Mouse (Mus musculus): ENCODE data around the gene 0610010K14Rik. TPM values are rescaled to one million over a fixed set of nuclear protein-coding genes. Genes with fewer than 3 reads are reported as not detected.

0610010K14Rik gene
- total RNA-seq (2014; rRNA removed; ENCODE audit: low replicate concordance) (47.7 and 60.5 TPM in 2 replicates), polyA plus RNA-seq (2015; fragmentation: Nextera tagmentation; extraction: Ambion mirVana) (96.5 and 102 TPM in 2 replicates)

- TF ChIP-seq CTCF (IDR thresholded peaks at IDR 0.05; ENCODE audit: low read depth) (peak; percentile 53), EP300 (IDR thresholded peaks at IDR 0.05; ENCODE audit: low read depth) (no peak)
- ATAC-seq (ENCODE audit: insufficient read depth, low read depth), result peak; percentile 91
- H3K4me2 ChIP-seq (ENCODE audit: low read depth, low read length), result peak within 1 kb of the TSS; percentile 90
- DNase-seq (ENCODE audit: low spot score), result peak; percentile 95
- no peaks in the 10 kb centered on the region for H3K9me3 ChIP-seq (replicated peaks; ENCODE audit: control insufficient read depth, low read length)
- H3K9ac ChIP-seq (replicated peaks; ENCODE audit: low read depth, low read length), result peak within 1 kb of the TSS; percentile 88
- WGBS, result under 1% methylated on average over 69 of the region's 70 CpGs
- H3K27ac ChIP-seq (ENCODE audit: low read depth), result peak within 1 kb of the TSS; percentile 94
- no peaks in the 10 kb centered on the region for H3K27me3 ChIP-seq (ENCODE audit: control insufficient read depth, insufficient read depth, low read length)
- H3K4me3 ChIP-seq (ENCODE audit: low read depth, low read length), result peak within 1 kb of the TSS; percentile 72
- H3K36me3 ChIP-seq (replicated peaks; ENCODE audit: control insufficient read depth, insufficient read depth, low read length), result peaks cover 7% of the 10 kb centered on the region; the same call in 1 of the 2 replicates
- peaks cover 32% of the 10 kb centered on the region for H3K4me1 ChIP-seq (ENCODE audit: control insufficient read depth, insufficient read depth)
Observed at GRCm38 (mm10) chr11:70237457-70238167, at the start of gene 0610010K14Rik. Gene 0610010K14Rik, minus strand, starts transcription at chr11:70237914.

GRCm38 (mm10) chr11:70285686-70286085, 48.0 kb upstream of the 0610010K14Rik start:
- Histone ChIP-seq H3K36me3 (replicated peaks; ENCODE audit: control insufficient read depth, insufficient read depth, low read length) (no peaks in the 10 kb centered on the region), H3K27ac (ENCODE audit: low read depth) (no peak overlapping the region), H3K9ac (replicated peaks; ENCODE audit: low read depth, low read length) (no peak overlapping the region), H3K4me1 (ENCODE audit: control insufficient read depth, insufficient read depth) (no peaks in the 10 kb centered on the region), H3K4me3 (ENCODE audit: low read depth, low read length) (no peak overlapping the region), H3K27me3 (ENCODE audit: control insufficient read depth, insufficient read depth, low read length) (no peaks in the 10 kb centered on the region), H3K9me3 (replicated peaks; ENCODE audit: control insufficient read depth, low read length) (no peaks in the 10 kb centered on the region), H3K4me2 (ENCODE audit: low read depth, low read length) (no peak overlapping the region)
- no peak for TF ChIP-seq CTCF (IDR thresholded peaks at IDR 0.05; ENCODE audit: low read depth)
- TF ChIP-seq EP300 (IDR thresholded peaks at IDR 0.05; ENCODE audit: low read depth), result no peak
- 55% methylated on average over 5 of the region's 5 CpGs for WGBS
- no peak for ATAC-seq (ENCODE audit: insufficient read depth, low read depth)
- DNase-seq (ENCODE audit: low spot score), result no peak

- H3K4me3 ChIP-seq (ENCODE audit: low read depth, low read length), result no peak overlapping the region
- H3K4me1 ChIP-seq (ENCODE audit: control insufficient read depth, insufficient read depth), result no peaks in the 10 kb centered on the region
- no peak for TF ChIP-seq CTCF (IDR thresholded peaks at IDR 0.05; ENCODE audit: low read depth)
- TF ChIP-seq EP300 (IDR thresholded peaks at IDR 0.05; ENCODE audit: low read depth), result no peak
- H3K9me3 ChIP-seq (replicated peaks; ENCODE audit: control insufficient read depth, low read length), result no peaks in the 10 kb centered on the region
- no peak overlapping the region for H3K4me2 ChIP-seq (ENCODE audit: low read depth, low read length)
- ATAC-seq (ENCODE audit: insufficient read depth, low read depth), result no peak
- 59% methylated on average over 3 of the region's 3 CpGs for WGBS
- H3K27ac ChIP-seq (ENCODE audit: low read depth), result no peak overlapping the region
- DNase-seq (ENCODE audit: low spot score), result no peak
- H3K36me3 ChIP-seq (replicated peaks; ENCODE audit: control insufficient read depth, insufficient read depth, low read length), result no peaks in the 10 kb centered on the region
- H3K9ac ChIP-seq (replicated peaks; ENCODE audit: low read depth, low read length), result no peak overlapping the region
- H3K27me3 ChIP-seq (ENCODE audit: control insufficient read depth, insufficient read depth, low read length), result no peaks in the 10 kb centered on the region
Observed at GRCm38 (mm10) chr11:70284757-70285156, 47.0 kb upstream of the 0610010K14Rik start.

GRCm38 (mm10) chr11:70283666-70284065, 46.0 kb upstream of the 0610010K14Rik start:
- no peak for ATAC-seq (ENCODE audit: insufficient read depth, low read depth)

GRCm38 (mm10) chr11:70280441-70280840, 42.7 kb upstream of the 0610010K14Rik start:
- TF ChIP-seq EP300 (IDR thresholded peaks at IDR 0.05; ENCODE audit: low read depth), result no peak
- TF ChIP-seq CTCF (IDR thresholded peaks at IDR 0.05; ENCODE audit: low read depth), result no peak
- no peak overlapping the region for H3K27ac ChIP-seq (ENCODE audit: low read depth)
- H3K4me2 ChIP-seq (ENCODE audit: low read depth, low read length), result no peak overlapping the region
- no peaks in the 10 kb centered on the region for H3K36me3 ChIP-seq (replicated peaks; ENCODE audit: control insufficient read depth, insufficient read depth, low read length)
- peak; percentile 53 for DNase-seq (ENCODE audit: low spot score)
- 51% methylated on average over 3 of the region's 3 CpGs for WGBS
- H3K27me3 ChIP-seq (ENCODE audit: control insufficient read depth, insufficient read depth, low read length), result no peaks in the 10 kb centered on the region
- no peak overlapping the region for H3K9ac ChIP-seq (replicated peaks; ENCODE audit: low read depth, low read length)
- no peaks in the 10 kb centered on the region for H3K9me3 ChIP-seq (replicated peaks; ENCODE audit: control insufficient read depth, low read length)
- no peak for ATAC-seq (ENCODE audit: insufficient read depth, low read depth)
- no peaks in the 10 kb centered on the region for H3K4me1 ChIP-seq (ENCODE audit: control insufficient read depth, insufficient read depth)
- no peak overlapping the region for H3K4me3 ChIP-seq (ENCODE audit: low read depth, low read length)

More at GRCm38 (mm10) chr11:70283666-70284065, 46.0 kb upstream of the 0610010K14Rik start:
- Histone ChIP-seq H3K4me2 (ENCODE audit: low read depth, low read length) (no peak overlapping the region), H3K4me1 (ENCODE audit: control insufficient read depth, insufficient read depth) (no peaks in the 10 kb centered on the region), H3K4me3 (ENCODE audit: low read depth, low read length) (no peak overlapping the region), H3K27me3 (ENCODE audit: control insufficient read depth, insufficient read depth, low read length) (no peaks in the 10 kb centered on the region), H3K9ac (replicated peaks; ENCODE audit: low read depth, low read length) (no peak overlapping the region), H3K9me3 (replicated peaks; ENCODE audit: control insufficient read depth, low read length) (no peaks in the 10 kb centered on the region), H3K27ac (ENCODE audit: low read depth) (no peak overlapping the region), H3K36me3 (replicated peaks; ENCODE audit: control insufficient read depth, insufficient read depth, low read length) (no peaks in the 10 kb centered on the region)
- TF ChIP-seq EP300 (IDR thresholded peaks at IDR 0.05; ENCODE audit: low read depth), result no peak
- no peak for DNase-seq (ENCODE audit: low spot score)
- 68% methylated on average over 4 of the region's 4 CpGs for WGBS
